Mouse (Mus musculus) thymus, adult 2 months (tissue): ENCODE results near the gene Rimklb.

ENCODE experiments used
- CTCF ChIP-seq: fragments of 200-500 bp; IDR thresholded peaks from 2 replicates; pipeline ENCODE4 v1.5.1; 2012; ENCODE audit warnings: mild to moderate bottlenecking, control low read depth, low read length, moderate library complexity, borderline replicate concordance; ENCODE audit not compliant: control insufficient read depth, poor library complexity, insufficient read depth; ENCODE audit errors: extremely low read depth
- POLR2A ChIP-seq: fragments of 200-500 bp; IDR thresholded peaks from 2 replicates; pipeline ENCODE4 v1.6.1; 2012; ENCODE audit warnings: mild to moderate bottlenecking, low read length, control low read depth, moderate library complexity; ENCODE audit not compliant: control insufficient read depth, poor library complexity, insufficient read depth; ENCODE audit errors: extremely low read depth

GRCm38 (mm10) chr6:122539564-122539963 lies 41.0 kb upstream of the Rimklb start:
- TF ChIP-seq CTCF = no peak
- TF ChIP-seq POLR2A = no peak
